Mouse (Mus musculus): ENCODE measurements around the gene Gm49510. TPM values are rescaled to one million over a fixed set of nuclear protein-coding genes. Genes with fewer than 3 reads are reported as not detected.

Gene Gm49510
- polyA plus RNA-seq, 1 experiment, result not detected

DNA sequence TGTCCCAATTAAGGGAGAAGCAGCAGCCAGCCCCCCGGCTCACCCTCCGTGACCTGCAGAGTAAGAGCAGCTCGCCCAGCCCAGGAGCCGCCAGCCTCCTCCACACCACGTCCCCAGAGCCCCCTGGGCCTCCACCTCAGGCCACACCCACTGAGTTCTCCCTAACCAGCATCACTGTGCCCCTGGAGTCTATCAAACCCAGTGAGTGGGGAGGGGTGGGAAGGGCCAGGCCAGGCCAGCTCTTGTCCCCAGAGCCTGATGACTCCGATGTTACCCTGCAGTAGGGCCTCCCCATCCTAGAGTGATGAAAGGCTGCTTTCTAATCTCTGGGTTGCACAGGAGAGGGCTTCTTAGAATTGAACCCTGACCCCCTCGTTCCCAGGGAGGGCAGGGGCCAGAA, 7.0 kb upstream of the Gm49510 start:
- Histone ChIP-seq H3K27ac (ENCODE audit: insufficient read depth, low read depth, low read length) (no peak overlapping the region), H3K4me3 (ENCODE audit: insufficient read depth, low read depth, low read length) (no peak overlapping the region), H3K4me1 (ENCODE audit: control insufficient read depth, insufficient read depth, low read length) (peaks cover 6% of the 10 kb centered on the region; the same call in 1 of the 2 replicates)
- TF ChIP-seq POLR2A (IDR thresholded peaks at IDR 0.05; ENCODE audit: insufficient read depth, low read depth, low read length) (no peak), CTCF (IDR thresholded peaks at IDR 0.05; ENCODE audit: insufficient read depth, low read depth, low read length) (no peak)
- WGBS, result 71% methylated on average over 7 of the region's 7 CpGs

DNA sequence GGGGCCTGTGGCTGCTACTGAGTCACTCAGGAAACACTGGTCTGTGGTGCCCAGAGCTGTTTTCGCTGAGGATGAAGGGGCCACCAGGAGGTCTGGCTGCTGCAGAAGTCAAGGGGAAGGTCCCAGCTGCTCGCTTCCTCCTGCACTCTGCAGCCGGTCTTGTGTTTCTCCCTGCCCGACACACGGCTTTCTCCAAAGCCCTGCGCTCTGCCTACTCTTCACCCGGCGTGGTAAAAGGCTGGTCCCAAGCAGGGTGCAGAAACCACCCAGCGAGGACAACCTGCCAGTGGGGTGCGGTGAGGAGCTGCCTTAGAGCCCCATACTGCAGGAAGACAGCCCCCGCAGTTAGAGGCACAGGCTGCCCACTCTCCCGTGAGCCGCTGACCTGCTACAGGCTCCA, 4.7 kb upstream of the Gm49510 start:
- Histone ChIP-seq H3K4me1 (ENCODE audit: control insufficient read depth, insufficient read depth, low read length) (peaks cover 11% of the 10 kb centered on the region), H3K27ac (ENCODE audit: insufficient read depth, low read depth, low read length) (no peak overlapping the region), H3K4me3 (ENCODE audit: insufficient read depth, low read depth, low read length) (no peak overlapping the region)
- no peak for TF ChIP-seq CTCF (IDR thresholded peaks at IDR 0.05; ENCODE audit: insufficient read depth, low read depth, low read length)
- no peak for TF ChIP-seq POLR2A (IDR thresholded peaks at IDR 0.05; ENCODE audit: insufficient read depth, low read depth, low read length)
- WGBS, result 76% methylated on average over 13 of the region's 13 CpGs

DNA sequence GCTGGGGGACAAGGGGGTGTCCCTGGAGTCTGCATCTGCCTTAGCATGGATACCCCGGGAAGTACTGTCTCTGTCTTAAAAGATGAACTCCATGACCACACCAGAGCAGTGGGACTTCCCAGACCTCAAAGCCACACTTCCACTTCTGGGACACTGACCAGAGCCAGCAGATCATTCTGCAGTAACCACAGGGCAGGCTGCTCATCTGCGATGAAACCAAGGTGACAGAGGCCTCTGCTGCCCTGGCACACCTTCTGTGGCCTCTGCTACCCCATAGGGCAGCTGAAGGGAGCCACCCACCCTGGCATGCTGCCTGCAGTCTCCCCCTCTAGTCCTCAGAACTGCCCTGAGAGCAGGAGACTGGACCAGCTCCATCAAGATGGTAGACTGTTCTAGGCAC, 3.7 kb upstream of the Gm49510 start:
- 75% methylated on average over 2 of the region's 2 CpGs for WGBS
- peaks cover 20% of the 10 kb centered on the region for H3K4me1 ChIP-seq (ENCODE audit: control insufficient read depth, insufficient read depth, low read length)
- TF ChIP-seq POLR2A (IDR thresholded peaks at IDR 0.05; ENCODE audit: insufficient read depth, low read depth, low read length) (no peak), CTCF (IDR thresholded peaks at IDR 0.05; ENCODE audit: insufficient read depth, low read depth, low read length) (no peak)
- no peak overlapping the region for H3K27ac ChIP-seq (ENCODE audit: insufficient read depth, low read depth, low read length)
- H3K4me3 ChIP-seq (ENCODE audit: insufficient read depth, low read depth, low read length), result no peak overlapping the region

DNA sequence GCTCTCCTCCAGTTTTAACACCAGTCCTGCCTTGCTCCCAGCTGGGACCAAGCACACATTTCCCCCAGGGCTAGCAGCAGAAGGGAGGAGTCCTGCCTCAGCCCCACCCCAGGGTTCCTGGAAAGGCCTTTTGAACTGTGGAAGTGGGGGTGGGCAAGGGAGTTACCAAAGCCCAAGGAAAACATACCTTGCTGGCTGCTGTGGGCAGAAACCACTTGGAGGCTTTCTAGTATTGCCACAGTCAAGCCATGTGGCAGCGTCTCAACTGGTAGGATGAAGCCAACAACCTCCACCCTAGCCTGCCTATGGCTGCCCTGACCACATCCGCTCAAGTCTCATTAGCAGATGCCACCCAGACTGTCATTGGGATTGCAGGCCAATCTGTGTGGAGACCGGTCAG, 3.3 kb upstream of the Gm49510 start:
- Histone ChIP-seq H3K4me1 (ENCODE audit: control insufficient read depth, insufficient read depth, low read length) (peaks cover 24% of the 10 kb centered on the region), H3K27ac (ENCODE audit: insufficient read depth, low read depth, low read length) (no peak overlapping the region), H3K4me3 (ENCODE audit: insufficient read depth, low read depth, low read length) (no peak overlapping the region)
- WGBS, result 92% methylated on average over 3 of the region's 3 CpGs
- no peak for TF ChIP-seq POLR2A (IDR thresholded peaks at IDR 0.05; ENCODE audit: insufficient read depth, low read depth, low read length)
- TF ChIP-seq CTCF (IDR thresholded peaks at IDR 0.05; ENCODE audit: insufficient read depth, low read depth, low read length), result no peak

DNA sequence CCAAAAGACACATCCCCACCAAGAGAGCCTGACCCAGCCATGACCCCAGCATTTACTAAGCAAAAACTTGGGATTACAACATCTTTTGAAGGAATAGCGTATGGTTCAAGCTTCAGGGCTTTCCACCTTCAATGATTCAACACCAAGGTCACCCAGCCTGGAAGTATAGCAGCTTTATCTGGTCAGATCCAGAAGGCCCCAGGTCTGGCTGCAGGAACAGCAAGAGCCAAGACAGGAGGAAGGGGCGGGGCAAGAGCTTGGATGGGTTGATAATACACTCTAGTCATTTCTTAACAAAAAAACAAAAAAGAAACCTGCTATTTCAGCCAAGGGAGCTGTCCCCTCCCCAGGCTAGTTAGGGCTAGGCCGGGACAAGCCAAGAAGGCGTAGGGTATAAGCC, 2.0 kb upstream of the Gm49510 start:
- WGBS, result 89% methylated on average over 4 of the region's 4 CpGs
- Histone ChIP-seq H3K4me1 (ENCODE audit: control insufficient read depth, insufficient read depth, low read length) (peaks cover 28% of the 10 kb centered on the region), H3K4me3 (ENCODE audit: insufficient read depth, low read depth, low read length) (no peak overlapping the region), H3K27ac (ENCODE audit: insufficient read depth, low read depth, low read length) (no peak overlapping the region)
- TF ChIP-seq CTCF (IDR thresholded peaks at IDR 0.05; ENCODE audit: insufficient read depth, low read depth, low read length) (no peak), POLR2A (IDR thresholded peaks at IDR 0.05; ENCODE audit: insufficient read depth, low read depth, low read length) (no peak)

DNA sequence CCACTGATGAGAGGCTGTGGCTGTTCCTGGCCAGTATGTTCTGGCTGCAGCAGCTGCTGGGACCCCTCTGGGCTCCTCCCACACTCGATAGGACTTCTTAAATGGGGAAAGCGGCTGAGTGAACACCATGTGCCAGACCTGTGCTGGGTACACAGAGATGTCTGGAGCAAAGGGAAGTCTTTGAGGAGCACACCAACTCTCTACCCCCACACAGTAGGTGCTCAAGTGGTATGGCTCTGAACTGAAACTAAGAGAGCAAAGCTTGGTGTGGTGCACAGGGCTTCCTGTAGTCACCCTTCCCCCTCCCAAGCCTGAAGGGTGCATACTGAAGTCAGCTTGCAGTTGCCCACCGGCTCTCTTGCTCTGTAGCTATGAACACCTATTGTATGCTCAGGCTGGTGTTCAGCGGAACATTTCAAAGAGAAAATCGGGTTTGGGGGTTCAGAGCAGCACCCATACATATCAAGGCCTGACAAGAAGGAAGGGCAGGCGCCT, 913 bp upstream of the Gm49510 start:
- TF ChIP-seq CTCF (IDR thresholded peaks at IDR 0.05; ENCODE audit: insufficient read depth, low read depth, low read length), result no peak
- no peak for TF ChIP-seq POLR2A (IDR thresholded peaks at IDR 0.05; ENCODE audit: insufficient read depth, low read depth, low read length)
- WGBS, result 68% methylated on average over 6 of the region's 6 CpGs
- no peak overlapping the region for H3K27ac ChIP-seq (ENCODE audit: insufficient read depth, low read depth, low read length)
- no peak overlapping the region for H3K4me3 ChIP-seq (ENCODE audit: insufficient read depth, low read depth, low read length)
- H3K4me1 ChIP-seq (ENCODE audit: control insufficient read depth, insufficient read depth, low read length), result peaks cover 31% of the 10 kb centered on the region

DNA sequence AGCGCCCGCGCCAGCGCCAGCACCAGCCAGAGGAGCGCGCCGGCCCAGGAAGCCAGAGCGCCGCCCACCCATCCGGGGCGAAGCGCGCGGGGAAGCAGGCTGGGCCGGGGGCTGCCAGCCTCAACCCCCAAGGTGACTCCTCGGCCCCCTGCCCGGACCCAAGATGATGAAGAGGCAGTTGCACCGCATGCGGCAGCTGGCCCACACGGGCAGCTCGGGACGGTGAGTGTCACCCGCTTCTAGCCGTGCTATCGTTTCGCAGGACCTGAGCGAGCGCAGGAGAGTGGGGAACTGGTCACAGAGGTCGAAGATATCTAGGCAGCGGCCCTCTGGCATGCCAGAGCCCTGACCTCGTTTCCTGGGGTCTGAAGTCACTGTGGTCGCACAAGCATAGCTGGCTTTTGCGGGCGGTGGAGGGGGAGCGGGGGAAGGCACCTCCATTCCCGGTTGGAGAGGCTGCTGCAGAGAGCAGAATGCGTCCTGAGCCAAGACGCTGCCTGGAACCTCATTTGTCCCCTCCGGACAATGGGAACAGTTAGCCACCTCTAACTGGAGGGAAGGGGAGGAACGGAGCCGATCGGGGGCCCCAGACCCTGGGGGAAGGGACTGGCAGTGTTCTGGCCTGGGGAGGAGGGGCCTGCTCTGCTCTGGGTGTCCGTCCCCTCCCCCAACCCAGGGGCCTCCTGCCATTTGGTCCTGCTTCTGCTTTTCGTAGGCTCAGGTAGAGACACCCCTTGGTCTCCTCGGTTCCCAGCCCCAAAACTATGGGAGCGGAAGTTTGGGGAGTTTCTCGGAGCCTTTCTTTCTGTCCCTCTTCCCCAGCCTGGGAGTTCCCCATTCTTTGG, 495 bp downstream of the Gm49510 start, which contains the start of gene Sh3bp1:
Gene Sh3bp1 (plus strand): TSS at position 29 of the 845 bp plus-strand sequence.
- WGBS, result 5% methylated on average over 46 of the region's 47 CpGs
- peak within 1 kb of the TSS; percentile 63 for H3K4me3 ChIP-seq (ENCODE audit: insufficient read depth, low read depth, low read length)
- 0 out of 2 replicates have a peak within 1 kb of the TSS, but pooled peaks have one; percentile 2 for H3K27ac ChIP-seq (ENCODE audit: insufficient read depth, low read depth, low read length)
- H3K4me1 ChIP-seq (ENCODE audit: control insufficient read depth, insufficient read depth, low read length), result peaks cover 32% of the 10 kb centered on the region
- TF ChIP-seq CTCF (IDR thresholded peaks at IDR 0.05; ENCODE audit: insufficient read depth, low read depth, low read length) (no peak), POLR2A (IDR thresholded peaks at IDR 0.05; ENCODE audit: insufficient read depth, low read depth, low read length) (peak; percentile 33; the same call in 1 of the 2 replicates)

DNA sequence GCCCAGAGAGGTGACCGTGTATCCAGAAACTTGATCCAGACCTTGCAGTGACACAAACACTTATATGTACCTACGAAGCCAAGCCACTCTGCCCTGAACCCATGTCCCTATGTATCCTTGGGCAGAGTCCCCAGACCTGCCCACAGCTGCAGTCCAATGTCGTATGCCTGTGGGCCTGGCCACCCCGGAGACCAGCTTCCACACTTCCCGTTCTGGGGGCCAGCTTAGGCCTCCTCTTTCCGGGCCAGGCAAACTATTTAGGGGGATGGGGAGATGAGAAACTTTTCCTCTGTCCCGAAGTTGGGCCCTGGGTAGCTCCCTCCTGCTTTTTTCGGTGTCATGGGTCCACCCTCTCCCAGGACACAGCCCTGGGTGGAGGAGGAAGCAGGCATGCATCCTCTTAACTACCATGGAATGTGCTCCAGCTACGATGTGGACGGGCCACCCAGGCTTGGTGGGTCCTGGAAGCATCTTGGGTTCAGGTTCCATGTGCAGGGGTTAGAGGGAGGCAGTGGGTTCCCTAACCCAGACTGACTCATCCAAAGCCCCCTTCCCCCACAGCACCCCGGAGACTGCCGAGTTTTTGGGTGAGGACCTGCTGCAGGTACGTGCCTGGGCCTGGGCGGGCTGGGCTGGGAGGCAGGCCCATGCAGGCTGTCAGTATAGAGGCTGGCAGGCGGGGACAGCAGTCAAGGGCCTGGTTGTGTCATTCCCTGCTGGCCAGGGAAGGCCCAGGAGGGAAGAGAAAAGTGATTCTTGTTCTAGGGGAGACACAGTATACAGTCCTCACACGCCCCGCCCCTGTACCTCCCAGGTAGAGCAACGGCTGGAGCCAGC, 1.3 kb downstream of the Gm49510 start:
- Histone ChIP-seq H3K4me3 (ENCODE audit: insufficient read depth, low read depth, low read length) (peak overlapping the region; percentile 63), H3K27ac (ENCODE audit: insufficient read depth, low read depth, low read length) (no peak overlapping the region), H3K4me1 (ENCODE audit: control insufficient read depth, insufficient read depth, low read length) (peaks cover 30% of the 10 kb centered on the region)
- TF ChIP-seq CTCF (IDR thresholded peaks at IDR 0.05; ENCODE audit: insufficient read depth, low read depth, low read length), result no peak
- no peak for TF ChIP-seq POLR2A (IDR thresholded peaks at IDR 0.05; ENCODE audit: insufficient read depth, low read depth, low read length)
- WGBS, result 56% methylated on average over 18 of the region's 18 CpGs

DNA sequence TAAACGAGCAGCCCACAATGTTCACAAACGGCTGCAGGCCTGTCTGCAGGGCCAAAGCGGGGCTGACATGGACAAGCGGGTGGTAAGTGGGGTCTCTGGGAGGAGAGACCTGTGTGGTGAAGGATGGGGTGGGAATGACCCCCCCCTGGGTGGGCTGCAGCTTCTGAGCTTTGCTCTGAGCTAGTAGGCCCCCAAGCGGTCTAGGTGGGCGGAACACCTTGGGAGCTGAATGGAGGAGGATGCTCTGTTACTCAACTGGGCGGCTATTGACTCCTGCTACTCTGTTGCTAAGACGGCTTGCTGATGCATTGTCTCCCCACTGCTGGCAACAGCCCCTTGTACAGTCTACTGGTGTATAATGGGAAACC, 1.9 kb downstream of the Gm49510 start:
- no peak overlapping the region for H3K27ac ChIP-seq (ENCODE audit: insufficient read depth, low read depth, low read length)
- no peak overlapping the region for H3K4me3 ChIP-seq (ENCODE audit: insufficient read depth, low read depth, low read length)
- peaks cover 26% of the 10 kb centered on the region for H3K4me1 ChIP-seq (ENCODE audit: control insufficient read depth, insufficient read depth, low read length)
- WGBS, result 72% methylated on average over 8 of the region's 8 CpGs
- TF ChIP-seq CTCF (IDR thresholded peaks at IDR 0.05; ENCODE audit: insufficient read depth, low read depth, low read length) (no peak), POLR2A (IDR thresholded peaks at IDR 0.05; ENCODE audit: insufficient read depth, low read depth, low read length) (no peak)
